Mouse (Mus musculus) erythroid progenitor cell, adult 5-6 weeks (primary cell): ENCODE data around the gene Unc5b. TPM values are rescaled to one million over a fixed set of nuclear protein-coding genes. Genes with fewer than 3 reads are reported as not detected.
A peak's percentile ranks its signal among the peaks of the same experiment; 100 is the strongest.

Experiments used
- ATAC-seq: replicated peaks from 2 replicates; pipeline ENCODE4 v1.8.0; 2016; ENCODE audit warnings: moderate number of reproducible peaks, mild to moderate bottlenecking, moderate TSS enrichment, inconsistent platforms; ENCODE audit not compliant: poor library complexity, low FRiP score, severe bottlenecking
- total RNA-seq, 2 experiments: library from RNA; stranded (forward) in 1 of 2; stranded (reverse) in 1 of 2; fragments of 150-400 nt in 1 of 2; fragments of 186-747, 209-891 nt in 1 of 2; gene quantifications; 2 replicates each; pipeline versions ENCODE4 v1.2.3 to v1.2.4; 2015 to 2017; ENCODE audit warnings: low replicate concordance in 2 of 2

The Unc5b gene
- total RNA-seq, 2 experiments from 2014 or later, result not detected

DNA sequence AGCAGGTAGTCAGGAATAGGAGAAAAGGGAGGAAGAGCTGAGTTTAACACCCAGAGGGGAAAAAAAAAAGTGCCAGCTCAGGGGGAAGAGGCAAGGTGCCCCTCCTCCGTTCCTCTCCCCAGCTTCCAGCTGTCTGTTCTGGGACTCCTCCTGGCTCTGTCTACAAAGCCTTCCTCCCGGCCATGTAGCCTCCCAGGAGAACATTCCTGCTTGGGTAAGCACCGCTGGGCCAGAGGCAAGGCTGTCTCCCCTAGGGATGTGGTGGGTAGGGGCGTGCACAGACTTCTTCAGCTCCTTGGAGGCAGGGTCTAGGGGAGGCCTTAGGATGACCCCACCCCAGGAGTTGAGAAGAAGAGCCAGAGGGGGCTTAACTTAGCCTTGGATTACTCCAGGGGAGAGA lies 26.5 kb downstream of the Unc5b start:
- ATAC-seq, result no peak

DNA sequence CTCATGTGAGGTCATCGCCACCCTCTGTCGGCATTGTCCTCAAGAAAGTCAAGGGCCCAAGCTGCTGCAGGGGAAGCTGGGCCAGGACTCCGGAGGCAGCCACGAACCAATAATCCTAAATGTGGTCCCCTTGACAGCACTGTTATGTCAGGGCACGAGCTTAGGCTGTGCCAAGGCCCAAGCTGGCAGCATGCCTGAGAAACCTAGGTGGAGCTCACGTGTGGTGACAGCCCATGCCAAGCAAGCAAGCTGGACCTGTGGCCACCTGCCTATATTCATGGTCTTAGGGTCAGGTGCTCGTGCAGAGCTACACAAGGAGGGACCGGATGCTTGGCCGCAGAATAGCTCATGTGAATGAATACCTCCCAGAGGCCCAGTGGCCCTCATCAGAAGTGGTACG lies 27.4 kb downstream of the Unc5b start:
- ATAC-seq, result no peak

DNA sequence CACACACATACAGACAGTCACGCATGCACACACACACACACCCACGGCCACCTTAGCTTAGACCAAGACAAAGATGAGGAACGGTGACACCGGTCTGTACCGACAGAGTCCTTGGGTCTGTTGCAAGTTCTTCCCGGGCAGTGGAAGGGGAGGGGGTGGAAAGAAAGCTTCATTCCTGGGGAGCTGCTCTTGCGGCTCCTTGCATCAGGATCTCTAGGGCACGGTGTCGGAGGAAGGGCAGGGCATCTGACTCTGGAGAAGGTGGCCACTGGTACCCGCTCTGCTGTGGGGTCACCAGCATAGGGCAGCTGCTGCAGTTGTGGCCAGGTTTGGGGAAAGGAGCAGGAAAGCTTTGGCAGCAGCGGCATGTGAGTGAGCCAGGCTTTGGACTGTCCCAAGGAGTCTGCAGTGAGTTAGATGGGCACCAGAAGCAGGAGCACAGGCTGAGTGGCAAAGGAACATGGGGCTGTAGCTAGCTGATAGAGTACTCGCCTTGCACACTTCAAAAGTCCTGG lies 29.4 kb downstream of the Unc5b start:
- no peak for ATAC-seq

DNA sequence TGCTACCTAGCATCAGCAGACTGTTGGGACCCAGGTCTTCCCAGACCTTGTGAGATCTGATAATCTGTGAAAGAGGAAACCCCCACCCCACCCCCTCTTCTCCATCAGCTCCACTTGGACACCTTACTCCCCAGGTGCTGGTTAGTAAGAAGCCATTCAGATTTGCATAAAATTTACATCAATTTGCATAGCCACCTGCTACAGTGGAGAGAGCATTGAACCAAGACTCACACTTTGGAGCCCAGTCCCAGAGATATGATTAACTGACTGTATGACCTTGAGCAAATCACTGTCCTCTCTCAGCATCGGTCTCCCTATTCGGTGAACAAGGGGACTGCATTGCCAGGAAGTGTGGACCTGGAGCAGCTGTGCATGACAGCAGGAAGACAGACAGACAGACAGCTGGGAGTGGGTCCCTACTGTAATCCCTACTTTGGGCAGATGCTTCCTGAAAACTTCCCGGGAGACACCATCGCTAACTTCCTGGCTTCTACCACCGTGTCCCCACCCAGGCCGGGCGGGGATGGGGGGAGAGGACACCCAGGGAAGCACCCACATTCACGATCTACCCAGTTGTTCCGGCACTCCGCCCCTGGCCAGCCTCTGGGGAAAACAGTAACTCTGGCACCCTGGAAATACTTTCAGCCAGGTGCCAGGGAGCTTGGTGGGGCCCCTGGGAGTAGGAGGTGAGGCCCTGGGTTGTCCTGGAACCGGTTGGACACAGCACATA lies 30.0 kb downstream of the Unc5b start:
- no peak for ATAC-seq

DNA sequence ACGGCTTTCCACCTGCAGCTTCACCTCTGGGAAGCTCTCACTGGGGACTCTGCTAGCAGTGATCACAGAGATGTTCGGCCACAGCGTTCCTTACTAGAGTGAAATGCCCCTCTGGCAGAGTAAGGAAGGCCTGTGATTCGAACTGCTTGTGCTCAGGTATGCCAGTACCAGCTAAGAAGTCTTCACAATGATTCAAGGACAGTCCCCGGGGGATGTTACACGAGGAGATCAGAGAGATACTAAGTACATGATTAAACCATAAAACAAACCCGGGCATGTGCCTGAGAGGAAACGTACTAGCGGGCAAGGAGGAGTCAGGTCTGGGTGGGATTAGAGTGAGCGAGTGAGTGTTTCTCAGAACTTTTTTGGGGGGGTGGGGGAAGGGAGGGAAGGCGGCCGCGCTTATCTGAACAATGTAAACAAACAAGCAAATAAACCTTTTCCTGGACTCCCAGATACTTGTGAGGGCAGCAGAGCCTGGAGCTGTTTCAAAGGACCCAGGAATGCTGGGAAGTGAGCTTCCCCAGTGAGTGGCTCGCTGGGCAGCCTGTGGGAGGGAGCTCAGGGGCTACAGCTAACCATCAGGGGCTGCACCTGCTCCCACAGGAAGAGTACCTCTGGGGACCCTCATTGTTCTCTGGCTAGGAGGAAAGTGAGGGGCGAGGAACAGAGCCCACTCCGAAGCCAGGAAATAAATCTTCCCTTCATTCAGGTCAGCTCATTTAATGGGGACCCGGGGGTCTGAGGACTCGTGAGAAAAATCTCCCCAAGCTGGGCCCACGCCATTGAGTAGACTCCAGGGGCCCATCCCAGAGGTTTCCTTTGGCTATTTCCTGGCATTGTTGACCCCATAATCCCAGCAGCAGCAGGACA lies 30.9 kb downstream of the Unc5b start:
- no peak for ATAC-seq

DNA sequence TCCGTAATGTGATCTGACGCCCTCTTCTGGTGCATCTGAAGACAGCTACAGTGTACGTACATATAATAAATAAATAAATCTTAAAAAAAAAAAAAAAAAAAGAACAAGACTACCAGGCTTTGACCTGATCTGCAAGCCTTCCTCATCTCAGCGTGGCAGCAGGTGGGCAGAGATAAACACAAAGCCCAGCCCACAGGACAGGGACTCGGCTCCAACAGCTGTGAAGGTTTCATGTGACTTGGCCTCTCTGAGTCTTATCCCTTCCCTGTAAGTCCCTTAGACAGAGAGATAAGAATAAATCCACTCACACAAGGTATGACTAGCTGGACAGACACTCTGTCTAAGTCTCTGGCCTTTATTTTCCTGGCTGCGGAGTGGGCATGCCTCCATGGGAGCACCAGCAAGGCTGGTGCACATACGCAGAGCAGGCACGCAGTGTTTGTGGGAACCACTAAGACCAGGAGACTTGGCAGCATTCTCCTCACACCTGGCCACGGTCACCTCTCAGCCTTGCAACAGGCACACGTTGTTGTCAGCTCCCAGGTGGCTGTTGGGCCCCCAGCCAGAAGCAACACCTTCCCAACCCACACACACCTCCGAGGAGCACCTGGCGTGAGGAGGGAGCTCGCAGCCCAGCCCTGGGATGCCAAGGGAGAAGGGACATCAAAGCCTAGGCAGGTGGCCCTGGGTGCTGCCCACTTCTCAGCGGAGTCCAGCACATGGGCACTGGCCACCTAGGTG lies 33.5 kb downstream of the Unc5b start:
- no peak for ATAC-seq

DNA sequence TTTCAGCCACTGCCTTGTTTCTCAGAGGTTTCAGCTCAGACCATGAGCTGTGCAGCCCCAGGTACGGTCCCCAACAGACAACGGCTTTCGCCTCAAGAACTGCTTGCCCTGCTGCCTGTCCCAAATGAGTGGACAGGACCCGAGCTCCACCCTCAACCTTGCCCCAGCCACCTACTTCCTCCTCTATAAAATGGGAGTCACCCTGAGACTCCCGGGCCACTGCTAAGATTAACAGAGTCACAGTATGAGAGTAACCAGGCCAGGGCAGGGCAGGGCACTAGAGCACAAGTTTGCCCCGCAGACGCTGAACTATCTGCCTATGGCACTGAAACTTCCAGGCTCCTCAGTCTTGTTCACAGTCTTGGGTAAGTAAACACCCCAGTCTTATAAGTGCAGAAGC lies 34.9 kb downstream of the Unc5b start:
- ATAC-seq, result no peak

DNA sequence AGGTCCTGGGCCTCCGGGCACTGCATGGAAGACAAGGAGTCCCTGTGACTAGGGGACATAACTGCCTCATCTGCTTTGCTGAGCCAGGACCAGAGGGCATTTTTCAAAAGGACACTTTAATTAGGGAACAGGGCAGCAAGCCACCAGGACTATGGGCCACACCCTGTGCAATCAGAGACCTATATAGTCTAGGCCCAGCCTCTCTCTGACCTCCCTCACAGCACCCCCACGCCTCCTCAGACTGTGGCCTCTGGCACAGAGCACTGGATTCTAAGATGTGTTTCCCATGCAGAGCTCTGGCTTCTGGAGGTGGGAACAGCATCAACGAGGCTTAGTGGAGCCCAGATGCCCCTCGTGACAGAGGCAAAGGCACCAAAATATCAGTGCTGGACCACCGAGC lies 35.4 kb downstream of the Unc5b start:
- ATAC-seq, result no peak

DNA sequence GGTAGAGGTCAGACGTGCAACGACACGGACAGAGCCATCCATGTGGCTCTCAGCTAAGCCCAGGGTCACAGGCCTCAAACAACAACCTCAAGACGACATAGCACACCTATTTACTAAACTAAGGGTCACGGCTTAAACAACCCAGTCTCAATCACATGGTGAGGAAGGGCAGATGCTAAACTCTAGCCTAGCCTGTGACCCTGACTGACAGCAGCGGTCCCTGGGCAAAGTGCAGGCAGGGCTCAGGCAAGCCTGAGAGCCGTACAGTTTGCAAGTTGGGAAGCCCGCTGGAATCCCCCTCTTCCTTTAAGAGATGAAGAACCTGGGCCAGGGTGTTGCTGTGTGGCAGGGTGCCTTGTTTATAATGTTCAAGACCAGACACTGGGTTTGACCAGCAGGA lies 36.6 kb downstream of the Unc5b start:
- no peak for ATAC-seq

DNA sequence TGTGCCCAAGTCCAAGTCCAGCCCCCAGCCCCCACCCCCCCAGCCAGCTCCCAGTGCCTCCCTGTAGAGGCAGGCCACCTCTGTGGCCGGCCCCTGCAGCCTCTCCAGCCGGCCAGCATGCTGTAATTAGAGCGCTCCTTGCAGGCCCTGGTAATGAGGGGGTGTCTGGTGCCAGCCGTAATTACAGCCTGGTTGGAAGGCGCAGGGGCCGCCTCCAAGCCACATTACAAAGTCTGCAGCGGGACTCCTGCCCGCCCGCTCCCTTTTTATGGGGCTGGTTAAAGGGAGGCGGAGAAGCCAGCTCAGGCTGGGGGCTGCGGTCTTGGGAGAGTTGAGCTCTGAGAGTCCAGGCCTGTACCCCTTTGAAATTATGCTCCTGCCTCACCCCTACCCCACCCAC lies 37.0 kb downstream of the Unc5b start:
- ATAC-seq, result no peak

DNA sequence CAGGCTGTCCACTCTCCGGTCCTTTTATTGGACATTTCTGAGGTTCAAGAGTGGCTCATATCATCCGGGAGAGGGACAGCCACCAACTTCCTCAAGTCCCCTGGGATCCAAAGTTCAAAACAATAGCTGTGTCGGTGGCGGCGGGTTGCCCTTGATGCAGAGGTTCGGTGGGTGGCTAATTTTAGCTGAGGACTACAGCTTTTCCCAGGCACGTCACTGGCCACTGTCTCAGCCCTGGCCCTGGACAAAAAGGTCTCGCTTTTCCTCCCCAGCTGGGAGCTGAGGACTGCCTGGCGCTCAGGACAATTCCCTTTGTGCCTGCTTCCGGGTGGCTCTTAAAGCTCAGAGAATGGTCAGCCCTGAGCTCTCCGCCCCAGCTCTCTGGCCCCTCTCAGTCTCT lies 38.5 kb downstream of the Unc5b start:
- ATAC-seq, result no peak

DNA sequence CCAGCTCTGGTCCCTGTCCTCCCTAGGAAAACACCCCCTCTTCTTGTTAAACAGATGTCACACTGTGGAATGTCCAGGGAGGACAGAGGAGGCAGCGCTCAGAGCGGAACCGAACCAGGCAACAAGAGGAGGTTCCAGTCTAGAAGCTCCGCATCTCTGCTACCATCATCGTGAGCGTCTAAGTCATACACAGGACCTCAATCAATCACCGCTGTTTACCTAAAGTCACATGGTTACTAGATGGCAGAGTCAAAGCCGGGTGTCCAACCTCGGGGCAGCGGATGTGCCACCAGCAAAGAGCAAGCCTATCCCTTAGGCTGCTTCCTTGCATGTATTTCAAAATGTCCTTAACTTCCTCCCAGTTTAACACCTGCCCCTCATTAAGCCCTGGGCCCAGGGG lies 39.0 kb downstream of the Unc5b start:
- no peak for ATAC-seq

DNA sequence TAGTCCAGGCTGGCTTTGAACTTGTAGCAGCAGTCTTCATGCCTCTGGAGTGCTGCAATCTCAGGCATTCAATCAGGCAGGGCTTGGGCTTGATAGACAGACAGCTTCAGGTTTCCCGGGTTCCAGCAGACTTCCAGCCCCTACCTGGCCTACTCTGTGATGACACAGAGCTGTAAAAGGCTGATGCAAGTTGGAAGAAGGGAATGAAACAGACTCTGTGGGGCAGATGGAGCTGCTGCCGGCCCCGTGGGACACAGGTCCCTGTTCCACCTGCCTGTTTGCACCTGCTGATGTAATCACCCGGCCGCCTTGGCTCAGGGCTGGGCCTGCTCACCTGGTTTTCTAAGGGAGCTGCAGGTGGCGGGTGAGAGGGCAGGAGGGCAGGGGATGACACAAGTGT lies 40.5 kb downstream of the Unc5b start:
- ATAC-seq, result no peak

DNA sequence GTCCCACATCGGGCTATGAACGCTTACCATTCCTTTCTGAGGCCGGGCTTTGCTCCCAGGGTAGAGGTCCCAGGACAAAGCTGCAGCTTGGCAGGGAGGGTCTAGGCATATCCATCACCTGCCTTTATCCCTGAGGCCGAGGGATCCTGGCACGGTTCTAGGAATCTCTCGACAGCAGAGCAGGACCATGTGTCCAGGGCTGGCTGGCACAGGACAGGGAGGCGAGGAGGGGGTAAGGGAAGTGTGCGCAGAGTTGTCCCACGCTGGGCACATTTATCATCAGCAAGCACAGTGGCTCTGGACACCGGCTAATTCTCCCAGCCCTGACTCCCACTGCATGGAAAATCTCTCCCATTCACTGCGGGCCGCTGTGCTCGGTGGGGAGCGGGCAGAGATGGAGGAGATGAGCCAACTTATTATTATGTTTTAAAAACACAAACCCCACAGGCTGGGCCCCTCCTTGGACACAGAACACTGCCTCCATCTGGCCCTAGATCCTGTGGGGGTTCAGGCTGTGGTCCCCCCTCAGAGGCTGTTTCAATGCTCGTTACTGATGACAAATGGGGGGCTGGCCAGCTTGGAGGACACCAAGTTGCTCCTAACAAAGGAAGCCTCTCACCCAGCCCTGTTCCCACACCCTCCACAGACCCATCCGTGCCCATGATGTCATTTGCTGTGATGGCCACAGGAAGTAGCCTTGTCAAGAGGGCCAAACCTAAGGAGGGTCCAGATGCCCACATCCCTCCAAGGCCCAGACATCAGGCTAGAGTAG lies 43.9 kb downstream of the Unc5b start:
- no peak for ATAC-seq

DNA sequence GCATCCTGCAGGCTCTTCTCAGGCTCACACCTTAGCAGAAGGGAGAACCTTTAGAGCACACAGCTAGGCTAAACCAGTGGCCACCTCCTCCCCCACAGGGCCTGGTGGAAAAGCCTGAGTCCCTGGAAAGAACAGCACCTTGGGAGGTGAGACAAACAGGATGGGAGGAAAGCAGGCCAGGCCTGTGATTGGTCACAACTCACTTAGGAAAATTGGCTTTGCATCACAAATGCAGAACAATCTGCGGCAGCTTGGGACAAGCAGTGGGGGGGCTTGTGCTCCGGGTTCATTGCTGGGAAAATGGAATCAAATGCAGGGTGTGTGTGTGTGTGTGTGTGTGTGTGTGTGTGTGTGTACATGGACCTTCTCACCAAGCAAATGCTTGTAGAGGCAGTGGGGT lies 47.8 kb downstream of the Unc5b start:
- no peak for ATAC-seq

DNA sequence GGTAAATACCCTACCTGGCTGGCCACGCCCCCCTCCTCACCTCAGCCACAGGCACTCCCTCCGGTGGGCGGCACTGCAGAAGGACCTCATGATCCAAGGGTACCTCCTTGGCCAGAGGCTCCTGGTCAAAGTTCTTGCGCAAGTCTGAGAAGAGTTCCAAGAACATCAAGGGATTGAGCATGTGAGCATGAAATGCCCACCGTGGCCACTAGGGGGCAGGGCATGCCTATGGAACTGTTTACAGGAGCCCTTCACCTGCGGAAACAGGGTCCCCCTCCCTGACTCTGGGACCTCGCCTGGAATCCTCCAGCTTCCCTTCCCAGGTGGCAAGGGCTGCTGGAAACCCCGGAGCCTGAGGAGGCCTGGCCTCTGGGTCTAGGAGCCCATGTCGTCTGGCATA lies 51.8 kb downstream of the Unc5b start:
- ATAC-seq, result 0 out of 2 replicates have a peak, but pooled peaks have one; percentile 53

DNA sequence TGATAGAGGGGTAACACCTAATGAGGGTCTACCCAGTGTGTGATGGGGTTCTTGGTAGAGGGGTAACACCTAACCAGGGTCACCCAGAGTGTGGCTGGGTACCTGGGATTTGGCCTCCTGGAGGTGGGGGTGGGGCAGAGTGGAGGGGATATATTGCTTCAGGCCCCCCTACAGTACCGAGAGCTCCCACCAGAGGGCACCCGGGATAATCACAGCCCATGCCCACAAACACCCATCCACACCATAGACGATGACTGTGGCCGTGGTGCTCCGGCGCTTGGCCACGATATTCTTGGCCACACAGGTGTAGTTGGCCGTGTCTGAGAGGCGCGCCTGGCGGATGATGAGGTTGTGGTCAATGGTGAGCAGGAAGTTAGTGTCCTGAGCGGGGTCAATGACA lies 52.8 kb downstream of the Unc5b start:
- no peak for ATAC-seq

DNA sequence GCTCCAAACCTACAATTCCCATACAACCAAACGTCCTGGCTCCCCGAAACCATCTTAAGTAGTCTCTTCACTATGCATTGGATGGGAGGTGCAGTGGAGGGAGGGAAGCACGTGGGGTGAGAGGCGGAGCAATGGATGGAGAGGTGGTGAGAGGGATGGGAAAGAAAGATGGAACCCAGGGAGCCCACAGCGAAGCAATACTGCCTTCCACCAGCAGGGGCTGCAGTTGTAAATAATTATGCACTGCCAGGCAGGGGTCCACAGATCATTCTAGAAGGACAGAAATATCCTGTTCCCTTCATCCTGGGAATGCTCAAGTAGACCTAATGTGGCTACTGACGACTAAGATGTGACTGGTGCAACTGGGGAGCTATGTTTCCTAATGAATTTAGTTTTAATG lies 55.9 kb downstream of the Unc5b start:
- ATAC-seq, result no peak

DNA sequence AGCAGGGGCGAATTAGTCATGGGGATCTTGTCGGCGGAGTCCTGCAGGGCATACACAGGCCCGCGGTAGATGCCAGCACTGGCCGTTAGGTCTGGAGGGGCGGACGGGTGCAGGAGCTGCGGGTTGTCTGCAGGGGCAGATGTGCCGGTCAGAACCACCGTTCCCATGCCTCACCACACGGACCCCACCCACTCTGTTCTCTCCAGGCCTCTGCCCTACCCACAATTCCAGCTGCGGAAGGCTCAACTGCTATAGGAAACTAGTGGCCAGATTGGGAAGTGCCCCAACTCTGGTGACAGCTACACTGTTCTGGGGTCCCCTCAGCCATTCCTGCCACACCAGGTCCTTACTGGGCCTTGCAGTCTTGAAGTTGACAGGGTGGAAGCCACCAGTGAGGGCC lies 56.8 kb downstream of the Unc5b start:
- ATAC-seq, result no peak

DNA sequence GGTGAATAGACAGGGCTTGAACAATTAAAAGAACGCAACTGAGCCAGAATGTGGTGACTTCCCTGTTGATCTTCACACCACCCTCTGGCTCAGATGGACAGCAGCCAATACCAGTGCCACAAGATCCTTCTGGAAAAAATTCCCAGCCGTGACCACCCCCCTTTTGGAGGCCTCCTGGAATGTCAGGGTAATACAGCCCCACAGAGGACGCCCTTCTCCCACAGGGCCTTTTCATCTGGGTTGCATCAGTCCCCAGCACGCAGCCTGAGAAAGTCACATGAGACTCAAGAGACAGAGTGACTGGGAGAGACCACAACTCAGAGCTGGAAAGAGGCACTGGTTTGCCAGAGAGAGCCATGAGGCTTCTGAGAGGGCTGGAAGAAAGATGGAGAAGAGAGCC lies 60.5 kb downstream of the Unc5b start:
- no peak for ATAC-seq
